Mouse (Mus musculus): ENCODE measurements around the gene Supt4a. TPM values are rescaled to one million over a fixed set of nuclear protein-coding genes. Genes with fewer than 3 reads are reported as not detected.

The Supt4a gene
- total RNA-seq, 2 experiments from 2014 or later, result 46.5 to 55.3 TPM

GRCm38 (mm10) chr11:87722891-87723290 is 14.5 kb upstream of the Supt4a start:
- intact Hi-C loops (cut with DNase I), result no loop called here
- no peak for DNase-seq

- intact Hi-C loops (cut with DNase I), result no loop called here
- no peak for DNase-seq
Measured at GRCm38 (mm10) chr11:87725515-87725914, 11.8 kb upstream of the Supt4a start.

- intact Hi-C loops (cut with DNase I), result no loop called here
- DNase-seq, result no peak
Measured at GRCm38 (mm10) chr11:87725964-87726562, 11.3 kb upstream of the Supt4a start.

GRCm38 (mm10) chr11:87727021-87727420 is 10.3 kb upstream of the Supt4a start:
- DNase-seq, result no peak
- intact Hi-C loops (cut with DNase I), result no loop called here

GRCm38 (mm10) chr11:87727471-87727870 is 9.9 kb upstream of the Supt4a start:
- intact Hi-C loops (cut with DNase I), result no loop called here
- no peak for DNase-seq

GRCm38 (mm10) chr11:87728850-87729592 is 8.3 kb upstream of the Supt4a start:
- intact Hi-C loops (cut with DNase I), result no loop called here

GRCm38 (mm10) chr11:87729593-87730185 is 7.7 kb upstream of the Supt4a start:
- no peak for DNase-seq
- intact Hi-C loops (cut with DNase I), result loop anchor here (10.0 kb wide), 2 partner anchors 305 to 475 kb away; partner anchors contain the start of gene Mrps23

More at GRCm38 (mm10) chr11:87728850-87729592, 8.3 kb upstream of the Supt4a start:
- no peak for DNase-seq

GRCm38 (mm10) chr11:87730652-87731310 is 6.6 kb upstream of the Supt4a start:
- intact Hi-C loops (cut with DNase I), result loop anchor here (10.0 kb wide), 2 partner anchors 306 to 474 kb away; partner anchors contain the start of gene Mrps23

GRCm38 (mm10) chr11:87734346-87734745 is 3.0 kb upstream of the Supt4a start:
- intact Hi-C loops (cut with DNase I), result loop anchor here (10.0 kb wide), 2 partner anchors 310 to 470 kb away; partner anchors contain the start of gene Mrps23
- DNase-seq, result no peak

More at GRCm38 (mm10) chr11:87730652-87731310, 6.6 kb upstream of the Supt4a start:
- no peak for DNase-seq

- no peak for DNase-seq
- intact Hi-C loops (cut with DNase I), result loop anchor here (5.0 to 10.0 kb wide), 3 partner anchors 117 to 469 kb away; partner anchors contain the start of genes Mks1 and Mrps23
Measured at GRCm38 (mm10) chr11:87735691-87736090, 1.7 kb upstream of the Supt4a start.

GRCm38 (mm10) chr11:87736647-87737134 is 661 bp upstream of the Supt4a start:
- intact Hi-C loops (cut with DNase I), result loop anchor here (5.0 to 10.0 kb wide), 3 partner anchors 116 to 468 kb away; partner anchors contain the start of genes Mks1 and Mrps23
- peak in 1 of 2 experiments; percentile 60 for DNase-seq

GRCm38 (mm10) chr11:87743691-87744090 is 6.3 kb downstream of the Supt4a start:
- intact Hi-C loops (cut with DNase I), result no loop called here
- no peak for DNase-seq

- intact Hi-C loops (cut with DNase I), result no loop called here
- no peak for DNase-seq
Measured at GRCm38 (mm10) chr11:87744964-87745363, 7.6 kb downstream of the Supt4a start.

GRCm38 (mm10) chr11:87745632-87746555 is 8.5 kb downstream of the Supt4a start:
- DNase-seq, result no peak

GRCm38 (mm10) chr11:87747312-87747711 is 10.0 kb downstream of the Supt4a start:
- intact Hi-C loops (cut with DNase I), result no loop called here
- no peak for DNase-seq

More at GRCm38 (mm10) chr11:87745632-87746555, 8.5 kb downstream of the Supt4a start:
- intact Hi-C loops (cut with DNase I), result no loop called here

GRCm38 (mm10) chr11:87747716-87748115 is 10.4 kb downstream of the Supt4a start:
- no peak for DNase-seq
- intact Hi-C loops (cut with DNase I), result no loop called here

GRCm38 (mm10) chr11:87748132-87749119 is 11.1 kb downstream of the Supt4a start:
- DNase-seq, result peak; percentile 27 to 34
- intact Hi-C loops (cut with DNase I), result no loop called here
